Mouse (Mus musculus) lung, postnatal 14 days (tissue): ENCODE measurements at regions not wholly inside any gene's neighbourhood (a gene's known extent, or its start where the extent isn't known, plus 50 kb on each side); places are given as distances from the start of the nearest gene placed in this dataset.

Experiments
- DNase-seq: peaks from one replicate; pipeline ENCODE4 v3.0.0; 2021

- DNase-seq = no peak
Measured at GRCm38 (mm10) chr17:3248875-3249274, 77.5 kb upstream of the Tiam2 start.

DNA sequence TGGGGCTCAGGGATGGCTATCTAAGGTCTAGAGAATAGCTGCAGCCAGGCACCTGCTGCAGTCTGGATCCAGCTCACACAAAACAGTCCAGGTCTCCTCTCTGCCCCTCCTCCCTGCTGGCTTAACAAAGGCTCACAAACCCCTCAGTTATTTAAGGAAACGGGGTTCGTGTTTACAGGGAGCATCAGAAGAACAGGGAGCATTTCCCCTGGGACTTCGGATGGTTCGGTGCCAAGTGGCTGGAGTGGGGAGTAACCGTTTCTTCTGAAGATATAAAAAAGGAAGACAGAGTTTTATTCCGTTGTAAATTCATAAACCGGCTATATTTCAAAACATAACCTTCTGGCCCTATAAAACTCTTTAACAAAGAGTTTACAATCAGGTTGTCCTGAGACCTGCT is 77.1 kb upstream of the Tiam2 start:
- peak; percentile 23 for DNase-seq

DNA sequence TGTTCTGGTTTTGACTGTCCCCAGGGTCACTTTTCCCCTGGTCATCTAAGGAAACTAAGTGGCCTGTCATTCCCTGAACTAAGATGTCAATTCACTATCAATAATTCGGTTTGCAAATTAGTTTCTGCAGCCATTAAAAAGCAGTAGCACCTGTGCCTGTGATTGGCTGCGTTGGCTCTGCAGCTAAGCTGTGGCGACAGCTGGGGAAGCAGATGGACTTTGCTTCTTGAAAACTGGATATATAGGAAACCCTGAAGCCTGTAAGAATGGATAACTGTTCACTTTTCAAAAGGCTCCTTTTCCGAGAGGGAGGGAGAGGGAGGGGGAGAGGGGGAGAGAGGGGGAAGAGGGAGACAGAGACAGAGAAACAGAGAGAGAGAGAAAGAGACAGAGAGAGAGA is 75.2 kb upstream of the Tiam2 start:
- DNase-seq = no peak

DNA sequence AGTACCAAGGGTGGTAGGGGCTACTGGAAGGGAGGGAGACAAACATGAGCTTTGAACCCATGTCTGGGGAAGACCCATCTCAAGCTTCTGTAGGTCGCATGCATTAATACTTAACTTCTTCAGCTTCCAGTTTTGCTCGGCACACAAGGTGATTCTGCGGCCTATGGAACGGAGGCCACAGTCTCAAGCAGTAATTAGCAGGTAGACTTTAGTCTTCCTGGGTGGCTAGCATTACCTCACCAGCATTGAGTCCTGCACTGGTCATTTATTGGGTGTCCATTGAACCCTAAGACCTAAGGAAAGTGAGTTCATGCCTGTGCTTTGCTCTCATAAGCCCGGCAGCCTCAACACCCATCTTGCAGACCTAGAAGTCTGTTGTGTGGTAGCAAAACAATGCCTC is 74.4 kb upstream of the Tiam2 start:
- DNase-seq = no peak

GRCm38 (mm10) chr17:3253508-3254176 is 72.7 kb upstream of the Tiam2 start:
- peak; percentile 54 for DNase-seq

GRCm38 (mm10) chr17:3256765-3257164 is 69.6 kb upstream of the Tiam2 start:
- no peak for DNase-seq

DNA sequence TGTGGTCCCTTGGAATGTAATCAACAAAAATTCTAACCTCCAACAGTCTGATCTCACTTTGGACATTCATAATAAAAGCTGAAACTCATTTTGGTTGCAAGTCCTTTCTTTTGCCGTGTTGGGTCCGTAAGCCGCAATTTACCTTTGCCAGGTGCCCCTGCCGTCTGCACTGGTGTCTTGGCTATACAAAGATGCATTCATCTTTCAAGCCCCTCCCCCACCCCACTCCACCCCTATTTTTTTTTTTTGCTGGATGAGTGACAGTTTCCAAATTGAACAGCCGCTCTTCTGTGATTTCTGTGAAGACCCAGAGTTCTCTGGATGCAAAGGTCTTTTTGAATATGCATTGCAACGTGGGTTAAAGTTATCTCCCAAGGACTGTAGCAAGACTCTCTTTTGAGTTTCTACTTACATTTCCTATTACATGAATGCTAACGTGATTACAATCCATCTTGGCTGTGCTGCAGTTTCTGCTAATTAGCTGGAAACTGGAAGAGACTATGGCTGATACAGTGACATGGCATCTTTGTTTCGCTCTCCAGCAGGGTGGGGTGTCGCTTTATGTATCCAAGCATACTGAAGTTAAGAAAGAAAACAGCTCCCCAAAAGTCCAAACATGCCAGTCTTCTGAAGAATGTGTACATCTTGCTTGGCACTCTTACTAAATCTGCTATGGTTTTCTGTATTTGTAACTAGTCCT is 67.4 kb upstream of the Tiam2 start:
- no peak for DNase-seq

DNA sequence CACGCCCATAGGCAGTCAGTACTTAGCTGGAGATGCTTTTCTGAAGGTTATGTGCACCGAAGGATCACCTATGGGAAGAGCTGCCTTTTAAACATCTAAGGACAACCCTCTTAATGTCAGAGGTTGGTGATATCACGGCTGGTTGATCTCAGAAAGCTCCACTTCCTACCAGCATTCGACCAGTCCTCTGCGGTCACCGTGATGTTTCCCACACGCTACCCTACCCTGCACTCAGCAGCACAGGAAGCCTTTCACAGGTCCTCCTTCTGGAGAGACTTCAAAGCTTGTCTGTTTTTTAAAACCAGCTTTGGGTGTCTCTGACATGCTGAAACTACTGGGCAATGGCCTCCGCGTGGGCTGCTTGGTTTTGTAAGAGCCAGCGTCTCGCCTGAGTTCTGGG is 65.6 kb upstream of the Tiam2 start:
- DNase-seq = no peak

- peak; percentile 87 for DNase-seq
Measured at GRCm38 (mm10) chr17:3273108-3274091, 53.0 kb upstream of the Tiam2 start.

DNA sequence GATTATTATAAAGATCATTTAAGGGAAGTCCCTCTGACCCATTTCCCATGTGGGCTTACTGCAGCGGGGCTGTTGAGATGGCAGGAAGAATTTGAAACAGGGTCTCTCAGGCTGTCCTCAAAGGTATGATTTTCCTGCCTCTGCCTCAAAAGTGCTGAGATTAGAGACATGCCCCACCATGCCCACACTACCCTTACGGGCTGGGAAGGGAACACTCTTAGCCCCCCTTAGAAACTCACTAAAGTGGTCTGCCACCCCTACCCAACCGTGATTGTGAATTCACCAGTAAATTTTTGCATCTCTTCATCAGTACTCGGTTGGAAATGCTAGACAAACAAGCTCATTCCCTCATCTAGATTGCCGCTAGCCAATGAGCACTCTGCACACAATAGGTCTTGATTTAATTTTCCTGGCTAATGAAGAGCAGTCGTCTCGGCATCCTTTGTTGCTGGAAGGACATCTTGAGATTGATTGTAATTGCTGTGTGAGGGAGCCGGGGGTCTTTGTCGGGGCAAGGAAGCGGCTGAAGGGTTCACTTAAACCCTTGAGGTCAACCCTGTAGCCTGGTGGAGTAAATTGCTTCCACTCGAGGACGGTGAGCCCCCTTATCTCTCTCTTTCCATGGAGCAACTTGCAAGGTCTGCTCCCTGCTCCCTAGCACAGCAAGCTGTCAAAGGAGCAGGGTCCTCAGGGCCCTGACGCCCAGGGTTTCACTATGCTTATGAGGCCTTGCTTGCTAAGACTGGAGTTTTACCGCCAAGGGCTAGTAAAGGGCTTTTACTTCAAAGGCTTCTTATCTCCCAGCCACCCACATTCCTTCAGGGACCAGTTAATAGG is 51.7 kb upstream of the Tiam2 start:
- DNase-seq = no peak
